In genomic region chr10:25296657-25297369, GRCm38 (mm10) we compare ENCODE assay signal across 8 mouse cellular contexts. TPM values are rescaled to one million over a fixed set of nuclear protein-coding genes. Genes with fewer than 3 reads are reported as not detected.
DNase-seq lines count a peak whose midpoint lies in the region; ATAC-seq and TF ChIP-seq lines count a peak whose summit lies in the region.

No protein-coding gene starts in this region.

- H3K9ac ChIP-seq in ES-Bruce4 (ENCODE audit: low read depth, poor library complexity, severe bottlenecking) = peak overlapping the region; percentile 81
- H3K9ac ChIP-seq in forebrain, embryonic 15.5 days (replicated peaks) = peak overlapping the region; percentile 89
- H3K9ac ChIP-seq in neural tube, embryonic 15.5 days (replicated peaks) = peak overlapping the region; percentile 82

- peak; percentile 82 to 88 for DNase-seq in cerebellum, adult 18-20 months
- DNase-seq in heart, postnatal 14 days = peak; percentile 95 to 96
- peak; percentile 76 to 82 for DNase-seq in layer of hippocampus, adult 18-20 months (ENCODE audit: low spot score in 2 of 2)
- peak; percentile 88 for DNase-seq in lung, adult 2 months
- DNase-seq in testis, postnatal 10 days (ENCODE audit: low spot score) = peak; percentile 91

- intact Hi-C loops in heart, postnatal 14 days (cut with DNase I) = loop anchor here (2.0 to 5.0 kb wide), 2 partner anchors 35 to 64 kb away; no protein-coding TSS in a partner anchor

- H3K36me3 ChIP-seq in ES-Bruce4 (ENCODE audit: control insufficient read depth, insufficient read depth, low read length, poor library complexity, severe bottlenecking) = no peaks in the 10 kb centered on the region
- H3K36me3 ChIP-seq in forebrain, embryonic 15.5 days = no peaks in the 10 kb centered on the region
- no peaks in the 10 kb centered on the region for H3K36me3 ChIP-seq in neural tube, embryonic 15.5 days

- peak; percentile 19 for TF ChIP-seq POLR2A in ES-Bruce4 (IDR thresholded peaks at IDR 0.05; ENCODE audit: insufficient read depth, low read length)
- TF ChIP-seq POLR2A in lung, adult 2 months (IDR thresholded peaks at IDR 0.05; ENCODE audit: borderline replicate concordance, extremely low read depth, low read depth, low read length) = peak; percentile 84; the same call in 1 of the 2 replicates

- H3K9me3 ChIP-seq in ES-Bruce4 (replicated peaks; ENCODE audit: control insufficient read depth, insufficient read depth, low read length, poor library complexity, severe bottlenecking) = no peaks in the 10 kb centered on the region
- H3K9me3 ChIP-seq in forebrain, embryonic 15.5 days = no peaks in the 10 kb centered on the region
- H3K9me3 ChIP-seq in neural tube, embryonic 15.5 days (replicated peaks) = no peaks in the 10 kb centered on the region

- ATAC-seq in forebrain, embryonic 15.5 days (replicated peaks) = peak; percentile 94
- peak; percentile 94 for ATAC-seq in neural tube, embryonic 15.5 days (ENCODE audit: low FRiP score)

- no peaks in the 10 kb centered on the region for H3K27me3 ChIP-seq in ES-Bruce4 (ENCODE audit: control insufficient read depth, insufficient read depth, low read length, poor library complexity, severe bottlenecking)
- H3K27me3 ChIP-seq in forebrain, embryonic 15.5 days = no peaks in the 10 kb centered on the region
- 0 out of 2 replicates have a peak, but pooled peaks cover 2% of the 10 kb centered on the region for H3K27me3 ChIP-seq in neural tube, embryonic 15.5 days (replicated peaks)

- no peak for TF ChIP-seq EP300 in ES-Bruce4 (IDR thresholded peaks at IDR 0.05; ENCODE audit: insufficient read depth, low read depth, low read length)

- peak overlapping the region; percentile 58 for H3K4me2 ChIP-seq in forebrain, embryonic 15.5 days (replicated peaks)
- peak overlapping the region; percentile 73 for H3K4me2 ChIP-seq in neural tube, embryonic 15.5 days

- H3K4me1 ChIP-seq in ES-Bruce4 (ENCODE audit: control insufficient read depth, insufficient read depth, low read length) = peaks cover 2% of the 10 kb centered on the region
- H3K4me1 ChIP-seq in forebrain, embryonic 15.5 days = peaks cover 7% of the 10 kb centered on the region; the same call in 1 of the 2 replicates
- peaks cover 13% of the 10 kb centered on the region for H3K4me1 ChIP-seq in lung, adult 2 months (ENCODE audit: control insufficient read depth, insufficient read depth, low read length)
- peaks cover 17% of the 10 kb centered on the region for H3K4me1 ChIP-seq in neural tube, embryonic 15.5 days

- H3K4me3 ChIP-seq in ES-Bruce4 (ENCODE audit: low read depth, low read length) = peak overlapping the region; percentile 92
- H3K4me3 ChIP-seq in forebrain, embryonic 15.5 days = peak overlapping the region; percentile 87
- peak overlapping the region; percentile 95 for H3K4me3 ChIP-seq in lung, adult 2 months (replicated peaks; ENCODE audit: extremely low read depth, low read depth, low read length)
- H3K4me3 ChIP-seq in neural tube, embryonic 15.5 days (replicated peaks) = peak overlapping the region; percentile 58

- H3K27ac ChIP-seq in ES-Bruce4 (ENCODE audit: insufficient read depth, low read length) = no peak overlapping the region
- peak overlapping the region; percentile 80 for H3K27ac ChIP-seq in forebrain, embryonic 15.5 days (replicated peaks)
- H3K27ac ChIP-seq in neural tube, embryonic 15.5 days (replicated peaks) = peak overlapping the region; percentile 89

- TF ChIP-seq CTCF in ES-Bruce4 (IDR thresholded peaks at IDR 0.05; ENCODE audit: low read depth, low read length) = no peak
- no peak for TF ChIP-seq CTCF in lung, adult 2 months (IDR thresholded peaks at IDR 0.05; ENCODE audit: insufficient read depth, low read length)

- under 1% methylated on average over 71 of the region's 81 CpGs for WGBS in forebrain, embryonic 15.5 days
- under 1% methylated on average over 68 of the region's 81 CpGs for WGBS in lung, adult 2 months
- under 1% methylated on average over 74 of the region's 81 CpGs for WGBS in neural tube, embryonic 15.5 days

RNA-seq across cellular contexts. Expression of gene Akap7, which starts 10.9 kb away (rescaled TPM):
- polyA plus RNA-seq in ES-Bruce4 (2011; ENCODE audit: insufficient read depth, insufficient read length, low read depth, missing spikeins) = 59.1 and 69.8 TPM in 2 replicates
- 24.5 and 28.3 TPM in 2 replicates for polyA plus RNA-seq in forebrain, embryonic 15.5 days (2015; fragmentation: Nextera tagmentation; extraction: Ambion mirVana)
- total RNA-seq in heart, postnatal 14 days (2021) = 10 to 100 TPM; 47.5 to 60.7 TPM
- total RNA-seq in layer of hippocampus, adult 18-20 months (2021) = 10 to 100 TPM; 51.0 to 53.3 TPM
- 5.6 and 12.2 TPM in 2 replicates for polyA plus RNA-seq in lung, adult 2 months (2012; rRNA removed)
- polyA plus RNA-seq in neural tube, embryonic 15.5 days (2015; fragmentation: Nextera tagmentation; extraction: Ambion mirVana) = 49.4 and 53.0 TPM in 2 replicates
